9 mouse cellular contexts compared by ENCODE assay signal in the genomic region with DNA sequence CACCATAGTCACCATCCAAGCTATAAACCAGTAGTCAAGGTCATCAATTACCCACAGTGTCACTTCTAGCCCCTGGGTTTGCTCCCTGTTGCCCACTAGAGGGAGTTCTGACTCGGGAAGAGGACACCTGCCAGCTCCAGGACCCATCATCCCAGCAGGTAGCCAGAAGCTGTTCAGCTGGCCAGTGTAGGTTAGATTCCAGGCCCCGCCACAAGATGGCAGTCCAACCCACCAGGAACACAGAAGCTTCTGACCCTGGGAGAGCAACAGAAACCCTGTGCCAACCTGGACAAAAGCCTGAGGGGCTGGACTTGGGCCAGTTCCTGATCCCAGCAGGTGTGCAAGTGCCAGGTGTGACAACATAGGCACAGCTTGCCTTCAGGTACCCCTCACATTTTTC. TPM values are rescaled to one million over a fixed set of nuclear protein-coding genes. Genes with fewer than 3 reads are reported as not detected.
DNase-seq lines count a peak whose midpoint lies in the region; ATAC-seq and TF ChIP-seq lines count a peak whose summit lies in the region.
"Had no signal": no experiment of that assay in that cellular context is flagged by ENCODE, and none has a peak within 500 bp of the region (broad histone marks: within the 10 kb centered on the region; RNA-seq: fewer than 3 reads in every experiment).

No protein-coding gene starts in this region.

- DNase-seq in CH12.LX (ENCODE audit: extremely low read depth): peak; percentile 88
- peak; percentile 86 for DNase-seq in adrenal gland, postnatal 14 days
- peak; percentile 80 for DNase-seq in embryonic facial prominence, embryonic 11.5 days (ENCODE audit: low spot score)
- peak; percentile 41 for DNase-seq in heart, postnatal 0 days (ENCODE audit: low spot score)
- peak; percentile 39 for DNase-seq in large intestine, adult 2 months (ENCODE audit: low read depth, low spot score)
- DNase-seq in lung, postnatal 10 days: peak; percentile 82
- DNase-seq in right cerebral cortex, adult 18-20 months: peak; percentile 84
- peak; percentile 76 for DNase-seq in urinary bladder, postnatal 14 days (ENCODE audit: low spot score)

- H3K4me3 ChIP-seq in CH12.LX (replicated peaks in 1 of 3; ENCODE audit: low read depth in 2 of 3, low read length in 2 of 3, poor library complexity in 1 of 3): peak overlapping the region in 1 of 3 experiments; percentile 13
- H3K4me3 ChIP-seq in embryonic facial prominence, embryonic 11.5 days (ENCODE audit: low read depth, low read length): no peak overlapping the region
- H3K4me3 ChIP-seq in heart, postnatal 0 days (ENCODE audit: low read depth, low read length): no peak overlapping the region

- no peak for ATAC-seq in embryonic facial prominence, embryonic 11.5 days (replicated peaks; ENCODE audit: insufficient number of reproducible peaks, low FRiP score, low TSS enrichment, low read depth)
- ATAC-seq in heart, postnatal 0 days (ENCODE audit: insufficient read depth, low read depth): peak; percentile 39

- peaks cover 6 to 56% of the 10 kb centered on the region in 2 experiments for H3K4me1 ChIP-seq in CH12.LX (ENCODE audit: control insufficient read depth in 1 of 2, insufficient read depth in 2 of 2)
- peaks cover 3% of the 10 kb centered on the region; the same call in 1 of the 2 replicates for H3K4me1 ChIP-seq in embryonic facial prominence, embryonic 11.5 days (ENCODE audit: control insufficient read depth, insufficient read depth, low read length)
- peaks cover 7% of the 10 kb centered on the region; the same call in 1 of the 2 replicates for H3K4me1 ChIP-seq in heart, postnatal 0 days (ENCODE audit: control insufficient read depth, insufficient read depth)

- H3K9ac ChIP-seq in CH12.LX (ENCODE audit: insufficient read depth, low read depth): peak overlapping the region; percentile 39; the same call in 1 of the 2 replicates
- H3K9ac ChIP-seq in embryonic facial prominence, embryonic 11.5 days (replicated peaks; ENCODE audit: low read length): no peak overlapping the region
- H3K9ac ChIP-seq in heart, postnatal 0 days (replicated peaks; ENCODE audit: low read depth, low read length): no peak overlapping the region

- no peaks in the 10 kb centered on the region for H3K27me3 ChIP-seq in CH12.LX (replicated peaks)
- H3K27me3 ChIP-seq in embryonic facial prominence, embryonic 11.5 days (ENCODE audit: control insufficient read depth, insufficient read depth, low read length): peaks cover 33% of the 10 kb centered on the region
- peaks cover 50% of the 10 kb centered on the region for H3K27me3 ChIP-seq in heart, postnatal 0 days (ENCODE audit: control insufficient read depth, insufficient read depth, low read length)

- WGBS in embryonic facial prominence, embryonic 11.5 days: 0% methylated on average over 2 of the region's 2 CpGs
- WGBS in heart, postnatal 0 days: 0% methylated on average over 2 of the region's 2 CpGs
- WGBS in large intestine, adult 2 months: 3% methylated on average over 2 of the region's 2 CpGs

- peak overlapping the region; percentile 76 for H3K4me2 ChIP-seq in CH12.LX (ENCODE audit: insufficient read depth, low read depth, poor library complexity, severe bottlenecking)
- no peak overlapping the region for H3K4me2 ChIP-seq in embryonic facial prominence, embryonic 11.5 days (ENCODE audit: low read depth, low read length)
- H3K4me2 ChIP-seq in heart, postnatal 0 days (ENCODE audit: low read depth, low read length): no peak overlapping the region

- no peak for TF ChIP-seq EP300 in CH12.LX (IDR thresholded peaks at IDR 0.05; ENCODE audit: low read length)
- no peak for TF ChIP-seq EP300 in heart, postnatal 0 days (IDR thresholded peaks at IDR 0.05; ENCODE audit: low read depth)

- TF ChIP-seq POLR2A in CH12.LX (IDR thresholded peaks at IDR 0.05; ENCODE audit: low read depth, low read length): no peak

- peak; percentile 96 for TF ChIP-seq RAD21 in CH12.LX (IDR thresholded peaks at IDR 0.05; ENCODE audit: low read depth, low read length)

- dilution Hi-C loops in CH12.LX (cut with MboI; ENCODE audit: extremely low pct_ligation_motif_present, extremely low pct_unique_long_range_greater_than_20kb, low sequenced_read_pairs): no loop called here

- peak; percentile 80 to 98 for TF ChIP-seq CTCF in CH12.LX (conservative IDR thresholded peaks at IDR 0.05 in 1 of 2, IDR thresholded peaks at IDR 0.05 in 1 of 2; ENCODE audit: low read depth in 2 of 2, low read length in 2 of 2)
- peak; percentile 84 for TF ChIP-seq CTCF in heart, postnatal 0 days (IDR thresholded peaks at IDR 0.05; ENCODE audit: low read depth)

- no peaks in the 10 kb centered on the region for H3K79me2 ChIP-seq in CH12.LX (replicated peaks; ENCODE audit: control insufficient read depth, extremely low read depth, insufficient read depth, poor library complexity, severe bottlenecking)

- peaks cover 23% of the 10 kb centered on the region for H3K9me3 ChIP-seq in CH12.LX (replicated peaks; ENCODE audit: low read length)
- H3K9me3 ChIP-seq in embryonic facial prominence, embryonic 11.5 days (replicated peaks; ENCODE audit: control insufficient read depth, low read length): no peaks in the 10 kb centered on the region
- H3K9me3 ChIP-seq in heart, postnatal 0 days (replicated peaks; ENCODE audit: control insufficient read depth, low read length): no peaks in the 10 kb centered on the region

- no peak overlapping the region for H3K27ac ChIP-seq in CH12.LX (ENCODE audit: insufficient read depth, low read depth)
- no peak overlapping the region for H3K27ac ChIP-seq in embryonic facial prominence, embryonic 11.5 days (replicated peaks; ENCODE audit: low read depth, low read length)
- no peak overlapping the region for H3K27ac ChIP-seq in heart, postnatal 0 days (ENCODE audit: low read depth)

- in situ Hi-C loops in CH12.LX (cut with MboI; ENCODE audit: low pct_ligation_motif_present, low pct_unique_long_range_greater_than_20kb, low sequenced_read_pairs): loop anchor here (5.0 kb wide), 1 partner anchor 214 kb away; no protein-coding TSS in a partner anchor

- H3K36me3 ChIP-seq in CH12.LX (replicated peaks in 1 of 2; ENCODE audit: control insufficient read depth in 1 of 2, insufficient read depth in 1 of 2, low read length in 1 of 2): peaks cover 0 to 5% of the 10 kb centered on the region in 2 experiments
- H3K36me3 ChIP-seq in embryonic facial prominence, embryonic 11.5 days (replicated peaks; ENCODE audit: control insufficient read depth, insufficient read depth, low read depth, low read length): no peaks in the 10 kb centered on the region
- H3K36me3 ChIP-seq in heart, postnatal 0 days (replicated peaks; ENCODE audit: control insufficient read depth, insufficient read depth, low read length): no peaks in the 10 kb centered on the region

TF ChIP-seq in CH12.LX, 34 proteins besides CTCF, POLR2A, EP300 and RAD21 (continues in another document):
- TF ChIP-seq CHD2 (IDR thresholded peaks at IDR 0.05; ENCODE audit: low read length): no peak
- TF ChIP-seq SMC3 (IDR thresholded peaks at IDR 0.05; ENCODE audit: low read depth, low read length): peak; percentile 95
- TF ChIP-seq ELF1 (IDR thresholded peaks at IDR 0.05; ENCODE audit: low read depth, low read length): 0 out of 2 replicates have a peak, but pooled peaks have one; percentile 28
- no peak for TF ChIP-seq MAFK (IDR thresholded peaks at IDR 0.05; ENCODE audit: insufficient replicate concordance, low read length)
- TF ChIP-seq IRF4 (IDR thresholded peaks at IDR 0.05; ENCODE audit: low read depth, low read length): peak; percentile 67
- TF ChIP-seq SIN3A (IDR thresholded peaks at IDR 0.05; ENCODE audit: low read length): peak; percentile 62; the same call in 1 of the 2 replicates
- peak; percentile 63 for TF ChIP-seq ZC3H11A (IDR thresholded peaks at IDR 0.05; ENCODE audit: low read depth, low read length)
- no peak for TF ChIP-seq USF1 (IDR thresholded peaks at IDR 0.05; ENCODE audit: low read depth, low read length)
- TF ChIP-seq MAZ (IDR thresholded peaks at IDR 0.05; ENCODE audit: low read depth, low read length): no peak; the same call in 1 of the 2 replicates
- 0 out of 2 replicates have a peak, but pooled peaks have one; percentile 18 for TF ChIP-seq TCF12 (IDR thresholded peaks at IDR 0.05; ENCODE audit: low read depth, low read length)
- no peak for TF ChIP-seq E2F4 (IDR thresholded peaks at IDR 0.05; ENCODE audit: insufficient replicate concordance, low read depth, low read length)
- no peak for TF ChIP-seq MYC (IDR thresholded peaks at IDR 0.05; ENCODE audit: low read depth, low read length)
- TF ChIP-seq CHD1 (IDR thresholded peaks at IDR 0.05; ENCODE audit: low read depth, low read length): no peak
- TF ChIP-seq MEF2A (IDR thresholded peaks at IDR 0.05; ENCODE audit: borderline replicate concordance, low read depth, low read length): 0 out of 2 replicates have a peak, but pooled peaks have one; percentile 25
- no peak for TF ChIP-seq JUN (IDR thresholded peaks at IDR 0.05; ENCODE audit: insufficient read depth, low read depth, low read length)
- no peak for TF ChIP-seq PAX5 (IDR thresholded peaks at IDR 0.05; ENCODE audit: low read length)
- no peak for TF ChIP-seq ZKSCAN1 (IDR thresholded peaks at IDR 0.05; ENCODE audit: borderline replicate concordance, low read depth, low read length)
- TF ChIP-seq ZNF384 (IDR thresholded peaks at IDR 0.05; ENCODE audit: low read depth, low read length): no peak
- TF ChIP-seq MAX (IDR thresholded peaks at IDR 0.05; ENCODE audit: low read length): no peak; the same call in 1 of the 2 replicates
- TF ChIP-seq GABPA (IDR thresholded peaks at IDR 0.05; ENCODE audit: insufficient replicate concordance, low read depth, low read length): no peak

RNA-seq across cellular contexts. Expression of a gene that starts 3.2 kb away (rescaled TPM):
- total RNA-seq in CH12.LX (2012; rRNA removed) (0.04 and 0.08 TPM in 2 replicates), CH12.LX (2014; rRNA removed) (not detected in 2 replicates)
- 0.14 TPM in 1 of 2 replicates, not detected in the other for polyA plus RNA-seq in CH12.LX (2012; ENCODE audit: insufficient read length, low read depth)
- total RNA-seq in adrenal gland, postnatal 14 days (2021): 0.44 and 0.56 TPM in 2 replicates
- 0.55 and 1.3 TPM in 2 replicates for polyA plus RNA-seq in embryonic facial prominence, embryonic 11.5 days (2014; fragmentation: Nextera tagmentation; extraction: Ambion mirVana)
- 0.04 TPM in 1 of 2 replicates, not detected in the other for total RNA-seq in heart, postnatal 0 days (2014; rRNA removed; ENCODE audit: low replicate concordance)
- not detected in 2 replicates for polyA plus RNA-seq in heart, postnatal 0 days (2015; fragmentation: Nextera tagmentation; extraction: Ambion mirVana)
- 0.21 and 0.60 TPM in 2 replicates for polyA plus RNA-seq in large intestine, adult 2 months (2012; rRNA removed)
- polyA plus RNA-seq: heart, embryonic 16.5 days had no signal

RNA-seq across cellular contexts. Expression of a gene that starts 16.8 kb away (rescaled TPM):
- total RNA-seq in CH12.LX (2012; rRNA removed) (not detected in 2 replicates), CH12.LX (2014; rRNA removed) (not detected in 2 replicates)
- not detected in 2 replicates for polyA plus RNA-seq in CH12.LX (2012; ENCODE audit: insufficient read length, low read depth)
- not detected in 2 replicates for total RNA-seq in adrenal gland, postnatal 14 days (2021)
- polyA plus RNA-seq in embryonic facial prominence, embryonic 11.5 days (2014; fragmentation: Nextera tagmentation; extraction: Ambion mirVana): 7.8 and 8.1 TPM in 2 replicates
- total RNA-seq in heart, postnatal 0 days (2014; rRNA removed; ENCODE audit: low replicate concordance): not detected in 2 replicates
- polyA plus RNA-seq in heart, postnatal 0 days (2015; fragmentation: Nextera tagmentation; extraction: Ambion mirVana): not detected in 2 replicates
- polyA plus RNA-seq in large intestine, adult 2 months (2012; rRNA removed): not detected in 2 replicates
